Mouse (Mus musculus) right cerebral cortex, postnatal 36 days (tissue): ENCODE measurements around the gene Zfp804a.

Source experiments
- DNase-seq, 2 experiments: peaks; one replicate each; pipeline ENCODE4 v3.0.0; 2022; ENCODE audit warnings: low spot score in 2 of 2, mixed read lengths in 1 of 2

The Zfp804a gene

GRCm38 (mm10) chr2:82253382-82253781, 200.4 kb downstream of the Zfp804a start:
- no peak for DNase-seq

DNA sequence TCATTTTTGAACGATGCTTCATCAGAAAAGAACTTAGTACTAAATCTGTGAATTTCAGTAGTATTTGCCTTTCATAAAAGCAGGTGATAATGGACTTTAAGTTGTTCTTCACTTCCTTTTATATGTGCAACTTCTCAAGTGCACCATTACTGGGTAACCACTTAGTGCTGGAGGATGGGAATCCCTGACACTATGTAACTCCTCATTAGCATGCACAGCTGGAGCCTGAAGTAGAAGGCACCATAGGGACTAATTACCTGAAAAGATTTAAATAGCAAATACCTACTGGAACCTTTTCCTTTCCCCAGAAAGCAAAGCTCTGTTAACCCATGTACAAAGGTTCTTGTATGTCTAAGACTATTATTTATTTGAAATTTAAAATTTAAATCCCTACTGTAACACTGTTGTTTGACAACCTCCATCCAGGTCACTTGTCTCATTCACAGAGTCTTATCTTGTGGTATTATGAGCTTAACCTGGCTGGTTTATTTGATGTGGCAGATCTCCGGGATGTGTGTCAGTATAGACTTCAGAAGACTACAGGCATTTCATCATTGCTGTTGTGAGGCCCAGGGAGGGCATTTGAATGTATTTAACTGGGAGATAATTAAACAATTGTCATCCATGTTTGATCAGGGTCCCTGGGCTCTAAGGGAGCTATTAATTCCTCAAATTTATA, 229.7 kb downstream of the Zfp804a start:
- no peak for DNase-seq

DNA sequence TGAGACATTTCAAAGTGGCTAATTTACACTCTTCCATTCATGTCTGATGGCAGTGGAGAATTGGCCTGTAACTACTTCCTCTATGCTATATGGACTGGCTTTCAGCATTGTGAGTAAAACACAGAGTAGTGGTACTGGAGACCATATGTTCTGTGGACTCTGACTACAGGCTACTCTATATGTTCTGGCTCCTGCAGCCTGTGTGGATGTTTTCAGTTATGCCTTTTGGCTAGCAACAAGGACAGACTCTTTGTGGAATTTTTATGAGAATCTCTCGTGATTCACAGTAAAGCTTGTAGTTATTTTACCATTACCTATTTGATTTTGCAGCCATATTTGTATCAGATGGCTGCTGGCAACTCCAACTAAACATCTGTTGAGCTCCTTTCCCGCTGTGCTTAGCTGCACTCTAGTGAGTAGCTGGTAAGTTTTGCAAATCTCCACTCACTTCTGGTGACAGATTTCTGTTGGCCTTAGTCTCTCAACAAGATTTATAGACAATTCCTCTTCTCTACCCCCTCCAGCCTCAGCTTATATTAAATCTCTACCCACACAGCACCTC, 242.0 kb downstream of the Zfp804a start:
- DNase-seq, result no peak
